Mouse (Mus musculus) heart, embryonic 13.5 days (tissue): ENCODE results near the gene Zbtb37. TPM values are rescaled to one million over a fixed set of nuclear protein-coding genes. Genes with fewer than 3 reads are reported as not detected.
"Not testable (repeated sequence)": the region's sequence is repeated elsewhere in the genome, so short reads cannot be mapped to it uniquely, and the experiment has no call there.

ENCODE experiments used
- ATAC-seq: fragments of 200-750 bp; cut with Nextera tagmentation; 2 replicates; pipeline ENCODE4 v1.8.0; 2017; ENCODE audit warnings: moderate TSS enrichment; ENCODE audit not compliant: insufficient number of reproducible peaks, low FRiP score, low TSS enrichment; ENCODE audit errors: extremely low read depth
- H3K27ac ChIP-seq: fragments of 300-500 bp; sonication (generic); replicated peaks from 2 replicates; pipeline ENCODE4 v1.5.1; 2015; ENCODE audit warnings: moderate library complexity, mild to moderate bottlenecking, inconsistent platforms
- H3K27me3 ChIP-seq: fragments of 300-500 bp; sonication (generic); replicated peaks from 2 replicates; pipeline ENCODE4 v1.6.1; 2015; ENCODE audit warnings: mild to moderate bottlenecking, inconsistent platforms
- H3K36me3 ChIP-seq: fragments of 300-500 bp; sonication (generic); 2 replicates; pipeline ENCODE4 v1.6.1; 2015; ENCODE audit warnings: mild to moderate bottlenecking, inconsistent platforms
- H3K4me1 ChIP-seq: fragments of 300-500 bp; sonication (generic); 2 replicates; pipeline ENCODE4 v1.6.1; 2015; ENCODE audit warnings: inconsistent platforms
- H3K4me2 ChIP-seq: fragments of 300-500 bp; sonication (generic); 2 replicates; pipeline ENCODE4 v1.6.1; 2015; ENCODE audit warnings: inconsistent platforms, mild to moderate bottlenecking, moderate library complexity
- H3K4me3 ChIP-seq: fragments of 300-500 bp; sonication (generic); 2 replicates; pipeline ENCODE4 v1.5.1; 2015; ENCODE audit warnings: moderate library complexity, mild to moderate bottlenecking, inconsistent platforms
- H3K9ac ChIP-seq: fragments of 300-500 bp; sonication (generic); 2 replicates; pipeline ENCODE4 v1.6.1; 2015; ENCODE audit warnings: inconsistent platforms, mild to moderate bottlenecking, moderate library complexity
- H3K9me3 ChIP-seq: fragments of 300-500 bp; sonication (generic); 2 replicates; pipeline ENCODE4 v1.6.1; 2016; ENCODE audit warnings: inconsistent platforms
- WGBS: fragments of 180-500 bp; shearing (Covaris S2); methylation state at CpG from one replicate; pipeline ENCODE4 v1.1.7; 2015; ENCODE audit warnings: mixed read lengths; 5-methylcytosine and 5-hydroxymethylcytosine counted together
- polyA plus RNA-seq: library from polyadenylated mRNA; unstranded; fragments of >200 nt; fragmentation: Nextera tagmentation; extraction: Ambion mirVana; gene quantifications from 2 replicates; pipeline ENCODE4 v1.2.1, GENCODE M21; 2015

Gene Zbtb37
- polyA plus RNA-seq, 1 experiment from 2014 or later, result 6.3 TPM

GRCm38 (mm10) chr1:160989395-160989794 lies 45.3 kb downstream of the Zbtb37 start:
- Histone ChIP-seq H3K27ac (no peak overlapping the region), H3K9ac (no peak overlapping the region), H3K4me2 (no peak overlapping the region), H3K4me1 (no peaks in the 10 kb centered on the region), H3K27me3 (no peaks in the 10 kb centered on the region), H3K9me3 (no peaks in the 10 kb centered on the region), H3K36me3 (no peaks in the 10 kb centered on the region), H3K4me3 (no peak overlapping the region)
- ATAC-seq, result no peak
- WGBS, result 73% methylated on average over 14 of the region's 15 CpGs

GRCm38 (mm10) chr1:160986881-160987635 lies 47.6 kb downstream of the Zbtb37 start:
- Histone ChIP-seq H3K9me3 (no peaks in the 10 kb centered on the region), H3K9ac (no peak overlapping the region), H3K4me1 (no peaks in the 10 kb centered on the region), H3K4me2 (no peak overlapping the region), H3K36me3 (no peaks in the 10 kb centered on the region), H3K4me3 (no peak overlapping the region), H3K27ac (no peak overlapping the region), H3K27me3 (no peaks in the 10 kb centered on the region)
- WGBS, result 76% methylated on average over 17 of the region's 17 CpGs
- ATAC-seq, result no peak

DNA sequence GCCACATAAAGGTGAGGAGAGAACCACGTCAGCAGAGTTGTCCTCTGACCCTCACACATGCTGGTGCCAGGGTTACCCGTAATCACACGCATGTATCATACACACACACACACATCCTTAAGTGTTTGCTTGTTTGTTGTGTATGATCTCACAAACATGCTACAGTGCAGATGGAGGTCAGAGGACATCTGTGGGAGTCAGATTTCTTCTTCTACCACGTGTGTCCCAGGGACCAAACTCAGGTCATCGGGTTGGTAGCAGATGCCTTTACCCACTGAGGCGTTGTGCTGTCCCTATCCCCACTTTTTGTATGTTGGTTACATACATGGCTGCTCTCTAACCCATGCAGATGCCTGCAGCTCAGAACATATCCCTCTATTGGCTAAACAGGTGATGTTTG lies 49.2 kb downstream of the Zbtb37 start:
- Histone ChIP-seq H3K4me3 (no peak overlapping the region), H3K36me3 (no peaks in the 10 kb centered on the region), H3K9me3 (no peaks in the 10 kb centered on the region), H3K9ac (no peak overlapping the region), H3K27ac (no peak overlapping the region), H3K27me3 (no peaks in the 10 kb centered on the region), H3K4me2 (no peak overlapping the region), H3K4me1 (no peaks in the 10 kb centered on the region)
- WGBS, result 79% methylated on average over 6 of the region's 6 CpGs
- no peak for ATAC-seq

GRCm38 (mm10) chr1:160984731-160985130 lies 49.9 kb downstream of the Zbtb37 start:
- ATAC-seq, H3K36me3 ChIP-seq, H3K27ac ChIP-seq, H3K4me3 ChIP-seq, H3K4me2 ChIP-seq, H3K27me3 ChIP-seq, H3K9ac ChIP-seq, H3K9me3 ChIP-seq, H3K4me1 ChIP-seq: not testable (repeated sequence)
- WGBS, result 71% methylated on average over 1 of the region's 1 CpGs

- ATAC-seq, result no peak
- no peaks in the 10 kb centered on the region for H3K27me3 ChIP-seq
- H3K27ac ChIP-seq, result no peak overlapping the region
- no peak overlapping the region for H3K4me3 ChIP-seq
- H3K4me1 ChIP-seq, result no peaks in the 10 kb centered on the region
- H3K4me2 ChIP-seq, result no peak overlapping the region
- H3K36me3 ChIP-seq, result 0 out of 2 replicates have a peak, but pooled peaks cover 2% of the 10 kb centered on the region
- no peaks in the 10 kb centered on the region for H3K9me3 ChIP-seq
- H3K9ac ChIP-seq, result no peak overlapping the region
- 84% methylated on average over 3 of the region's 3 CpGs for WGBS
Observed at GRCm38 (mm10) chr1:160982887-160983286, 51.8 kb downstream of the Zbtb37 start.

DNA sequence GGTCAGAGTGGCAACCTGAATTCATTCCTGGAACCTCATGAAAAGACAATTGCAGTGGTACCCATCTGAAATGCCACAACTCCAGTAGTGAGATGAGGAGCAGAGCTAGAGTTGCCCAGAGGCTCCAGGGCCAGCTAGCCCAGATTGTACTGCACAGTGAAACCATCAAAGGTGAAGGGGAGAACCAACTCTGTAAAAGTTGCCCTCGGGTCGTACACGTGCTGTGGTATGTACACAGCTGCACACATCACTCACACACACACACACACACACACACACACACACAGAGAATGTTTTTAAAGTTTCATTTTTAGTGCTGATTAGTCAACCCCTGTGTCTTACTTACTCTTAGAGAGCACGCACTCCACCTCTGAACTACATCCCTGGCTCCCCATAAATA lies 53.3 kb downstream of the Zbtb37 start:
- ATAC-seq, result no peak
- Histone ChIP-seq H3K9me3 (no peaks in the 10 kb centered on the region), H3K9ac (no peak overlapping the region), H3K27me3 (no peaks in the 10 kb centered on the region), H3K4me3 (no peak overlapping the region), H3K27ac (no peak overlapping the region), H3K4me1 (no peaks in the 10 kb centered on the region), H3K4me2 (no peak overlapping the region), H3K36me3 (peaks cover 9% of the 10 kb centered on the region; the same call in 1 of the 2 replicates)
- 87% methylated on average over 4 of the region's 4 CpGs for WGBS

- Histone ChIP-seq H3K4me2 (no peak overlapping the region), H3K27me3 (no peaks in the 10 kb centered on the region), H3K4me3 (no peak overlapping the region), H3K9ac (no peak overlapping the region), H3K4me1 (no peaks in the 10 kb centered on the region), H3K27ac (no peak overlapping the region), H3K36me3 (peaks cover 15% of the 10 kb centered on the region; the same call in 1 of the 2 replicates), H3K9me3 (no peaks in the 10 kb centered on the region)
- no peak for ATAC-seq
- WGBS, result 81% methylated on average over 8 of the region's 8 CpGs
Observed at GRCm38 (mm10) chr1:160980537-160981234, 54.0 kb downstream of the Zbtb37 start.

DNA sequence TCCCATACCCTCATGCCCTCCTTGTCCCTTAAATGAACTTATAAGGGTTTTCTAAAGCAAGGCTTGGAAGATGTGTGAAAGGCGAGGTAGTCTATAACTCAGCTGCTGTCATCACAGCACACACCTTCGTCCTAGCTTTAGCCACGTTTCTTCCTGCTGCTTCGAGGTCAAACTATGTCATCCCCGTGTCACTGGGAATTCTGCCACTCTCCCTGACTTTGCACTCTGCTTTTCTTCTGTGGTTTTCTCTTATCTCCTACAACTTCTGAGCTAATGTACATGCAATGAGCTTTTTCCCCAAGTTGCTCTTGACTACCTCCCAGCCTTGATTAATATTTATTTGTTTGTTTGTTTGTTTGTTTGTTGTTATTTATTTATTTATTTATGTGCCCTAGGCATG lies 54.6 kb downstream of the Zbtb37 start:
- no peaks in the 10 kb centered on the region for H3K27me3 ChIP-seq
- no peak overlapping the region for H3K4me2 ChIP-seq
- no peak overlapping the region for H3K9ac ChIP-seq
- no peak overlapping the region for H3K4me3 ChIP-seq
- H3K4me1 ChIP-seq, result no peaks in the 10 kb centered on the region
- H3K36me3 ChIP-seq, result peaks cover 22% of the 10 kb centered on the region
- H3K9me3 ChIP-seq, result no peaks in the 10 kb centered on the region
- WGBS, result 75% methylated on average over 5 of the region's 5 CpGs
- H3K27ac ChIP-seq, result no peak overlapping the region
- ATAC-seq, result no peak

DNA sequence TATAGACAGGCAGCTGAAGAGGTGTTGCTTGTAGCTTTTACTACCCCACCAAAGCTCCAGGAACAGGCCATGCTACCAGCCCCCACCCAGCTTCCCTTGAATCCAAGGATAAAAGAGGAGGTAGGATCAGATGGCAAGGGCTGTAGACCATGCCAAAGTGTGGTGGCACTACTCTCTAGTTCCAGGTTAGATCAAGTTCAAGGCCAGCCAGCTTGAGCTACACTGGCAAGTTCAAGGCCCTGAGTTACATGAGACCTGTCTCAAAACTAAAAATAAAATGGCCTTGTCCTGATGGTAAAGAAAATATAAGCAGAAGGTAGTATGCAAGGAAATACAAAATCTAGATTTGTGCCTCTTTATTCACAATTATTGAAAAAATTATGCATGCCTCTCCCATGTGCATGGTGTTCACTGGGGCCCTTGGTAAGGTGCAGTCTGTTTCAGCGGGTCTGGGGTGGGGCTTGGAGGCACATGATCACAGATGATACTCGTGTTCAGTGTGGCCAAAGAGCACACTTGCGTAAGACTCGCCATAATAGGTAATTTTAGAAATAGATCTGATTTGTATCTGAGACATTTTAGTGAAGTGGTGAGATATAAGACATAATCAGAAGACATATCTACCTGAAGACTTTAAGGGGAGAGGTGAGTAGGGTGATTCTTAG lies 56.4 kb downstream of the Zbtb37 start, which contains the start of gene Serpinc1:
Gene Serpinc1 (plus strand): TSS at position 515 of the 665 bp plus-strand sequence.
- Histone ChIP-seq H3K36me3 (peaks cover 36% of the 10 kb centered on the region), H3K9me3 (no peaks in the 10 kb centered on the region), H3K4me3 (no peak within 1 kb of the TSS), H3K4me1 (no peaks in the 10 kb centered on the region), H3K4me2 (no peak within 1 kb of the TSS), H3K27ac (no peak within 1 kb of the TSS), H3K27me3 (no peaks in the 10 kb centered on the region), H3K9ac (no peak within 1 kb of the TSS)
- WGBS, result 89% methylated on average over 4 of the region's 4 CpGs
- ATAC-seq, result no peak

- peaks cover 88% of the 10 kb centered on the region for H3K36me3 ChIP-seq
- H3K27me3 ChIP-seq, result no peaks in the 10 kb centered on the region
- H3K4me1 ChIP-seq, result no peaks in the 10 kb centered on the region
- H3K9ac ChIP-seq, result no peak overlapping the region
- ATAC-seq, result no peak
- H3K9me3 ChIP-seq, result no peaks in the 10 kb centered on the region
- H3K4me3 ChIP-seq, result no peak overlapping the region
- H3K27ac ChIP-seq, result no peak overlapping the region
- WGBS, result 83% methylated on average over 5 of the region's 5 CpGs
- no peak overlapping the region for H3K4me2 ChIP-seq
Observed at GRCm38 (mm10) chr1:160968643-160969042, 66.0 kb downstream of the Zbtb37 start.

GRCm38 (mm10) chr1:160967268-160967667 lies 67.4 kb downstream of the Zbtb37 start:
- Histone ChIP-seq H3K27ac (no peak overlapping the region), H3K27me3 (no peaks in the 10 kb centered on the region), H3K4me3 (no peak overlapping the region), H3K36me3 (peaks cover 92% of the 10 kb centered on the region), H3K4me1 (no peaks in the 10 kb centered on the region), H3K4me2 (no peak overlapping the region), H3K9ac (no peak overlapping the region), H3K9me3 (no peaks in the 10 kb centered on the region)
- ATAC-seq, result no peak
- 76% methylated on average over 1 of the region's 1 CpGs for WGBS
